Mouse (Mus musculus) erythroblast, embryonic 14.5 days (primary cell): Measurements from ENCODE around the gene Chd5.

Experiments
- GATA1 ChIP-seq: IDR thresholded peaks from 2 replicates; pipeline ENCODE4 v1.6.1; 2012; ENCODE audit warnings: low read length, inconsistent platforms, mixed read lengths
- TAL1 ChIP-seq: IDR thresholded peaks from 3 replicates; pipeline ENCODE4 v1.6.1; 2012; ENCODE audit warnings: low read length, inconsistent platforms, mixed read lengths

DNA sequence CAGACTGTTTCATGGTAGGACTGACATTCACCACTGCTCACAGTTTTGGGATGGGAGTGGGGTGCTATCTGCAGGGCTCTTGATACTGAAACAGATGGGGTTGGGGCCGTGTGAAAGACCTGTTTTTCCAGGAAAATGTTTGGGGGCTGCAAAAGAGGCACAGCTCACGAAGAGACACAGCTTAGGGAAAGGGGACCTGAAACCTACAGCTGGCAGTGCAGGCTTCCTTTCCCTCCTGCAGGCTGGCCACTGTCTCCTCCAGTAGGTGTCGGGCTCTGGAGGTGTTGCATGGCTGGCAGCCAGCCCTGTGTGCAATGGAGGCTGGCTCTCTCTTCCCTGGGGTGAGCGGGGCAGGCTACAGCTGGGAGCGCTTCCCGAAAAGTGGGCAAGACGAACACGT lies 89.8 kb downstream of the Chd5 start:
- TF ChIP-seq GATA1 (no peak), TAL1 (no peak)
